Mouse (Mus musculus) neural tube, embryonic 13.5 days (tissue): ENCODE data around the gene Olfr974. TPM values are rescaled to one million over a fixed set of nuclear protein-coding genes. Genes with fewer than 3 reads are reported as not detected.
"Not testable (repeated sequence)": the region's sequence is repeated elsewhere in the genome, so short reads cannot be mapped to it uniquely, and the experiment has no call there.

Experiments
- ATAC-seq: fragments of 200-750 bp; cut with Nextera tagmentation; 2 replicates; pipeline ENCODE4 v1.8.0; 2017; ENCODE audit warnings: low read depth, mild to moderate bottlenecking, moderate TSS enrichment, moderate library complexity
- H3K27ac ChIP-seq: fragments of 300-500 bp; sonication (generic); replicated peaks from 2 replicates; pipeline ENCODE4 v1.5.1; 2015; ENCODE audit warnings: moderate library complexity, mild to moderate bottlenecking, inconsistent platforms
- H3K27me3 ChIP-seq: fragments of 300-500 bp; sonication (generic); 2 replicates; pipeline ENCODE4 v1.6.1; 2015; ENCODE audit warnings: mild to moderate bottlenecking, inconsistent platforms
- H3K36me3 ChIP-seq: fragments of 300-500 bp; sonication (generic); 2 replicates; pipeline ENCODE4 v1.6.1; 2015; ENCODE audit warnings: mild to moderate bottlenecking, inconsistent platforms
- H3K4me1 ChIP-seq: fragments of 300-500 bp; sonication (generic); replicated peaks from 2 replicates; pipeline ENCODE4 v1.6.1; 2015; ENCODE audit warnings: inconsistent platforms
- H3K4me2 ChIP-seq: fragments of 300-500 bp; sonication (generic); 2 replicates; pipeline ENCODE4 v1.6.1; 2015; ENCODE audit warnings: inconsistent platforms, mild to moderate bottlenecking, moderate library complexity
- H3K4me3 ChIP-seq: fragments of 300-500 bp; sonication (generic); 2 replicates; pipeline ENCODE4 v1.5.1; 2015; ENCODE audit warnings: mild to moderate bottlenecking, inconsistent platforms
- H3K9ac ChIP-seq: fragments of 300-500 bp; sonication (generic); 2 replicates; pipeline ENCODE4 v1.6.1; 2015; ENCODE audit warnings: moderate library complexity, mild to moderate bottlenecking, inconsistent platforms
- H3K9me3 ChIP-seq: fragments of 300-500 bp; sonication (generic); 2 replicates; pipeline ENCODE4 v1.6.1; 2016; ENCODE audit warnings: inconsistent platforms
- whole genome bisulfite sequencing: fragments of 180-500 bp; shearing (Covaris S2); methylation state at CpG from one replicate; pipeline ENCODE4 v1.1.7; 2015; 5-methylcytosine and 5-hydroxymethylcytosine counted together
- polyA plus RNA-seq: library from polyadenylated mRNA; unstranded; fragments of >200 nt; fragmentation: Nextera tagmentation; extraction: Ambion mirVana; gene quantifications from 2 replicates; pipeline ENCODE4 v1.2.1, GENCODE M21; 2015

Olfr974 gene
- polyA plus RNA-seq, result not detected in 2 replicates

DNA sequence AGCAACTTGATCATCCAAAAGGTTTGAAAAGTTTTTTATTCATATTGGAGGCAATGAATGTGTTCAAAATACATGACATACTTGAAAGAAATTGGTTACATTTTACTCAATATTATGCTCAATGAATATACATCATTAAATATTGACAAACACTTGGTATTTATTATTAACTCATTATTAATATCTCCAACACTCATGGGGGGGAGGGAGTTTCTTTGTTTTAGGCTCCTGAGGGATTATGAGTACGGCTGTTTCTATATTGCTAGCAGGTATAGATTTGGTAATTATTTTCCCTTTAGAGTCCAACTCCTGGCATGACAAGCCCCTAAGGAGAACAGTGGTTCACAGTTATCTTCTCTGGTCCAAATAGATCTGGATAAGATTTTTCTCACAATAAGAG is at the start of gene Olfr974:
TSS of gene Olfr974 (plus strand) at position 301 of the 400 bp plus-strand sequence.
- H3K27ac ChIP-seq, result no peak within 1 kb of the TSS
- H3K27me3 ChIP-seq, result no peaks in the 10 kb centered on the region
- no peak within 1 kb of the TSS for H3K4me2 ChIP-seq
- no peak within 1 kb of the TSS for H3K9ac ChIP-seq
- H3K9me3 ChIP-seq, result 0 out of 2 replicates have a peak, but pooled peaks cover 7% of the 10 kb centered on the region
- H3K4me3 ChIP-seq, result no peak within 1 kb of the TSS
- no peaks in the 10 kb centered on the region for H3K36me3 ChIP-seq
- ATAC-seq, result no peak
- no peaks in the 10 kb centered on the region for H3K4me1 ChIP-seq
- WGBS, result 85% methylated on average over 1 of the region's 1 CpGs

DNA sequence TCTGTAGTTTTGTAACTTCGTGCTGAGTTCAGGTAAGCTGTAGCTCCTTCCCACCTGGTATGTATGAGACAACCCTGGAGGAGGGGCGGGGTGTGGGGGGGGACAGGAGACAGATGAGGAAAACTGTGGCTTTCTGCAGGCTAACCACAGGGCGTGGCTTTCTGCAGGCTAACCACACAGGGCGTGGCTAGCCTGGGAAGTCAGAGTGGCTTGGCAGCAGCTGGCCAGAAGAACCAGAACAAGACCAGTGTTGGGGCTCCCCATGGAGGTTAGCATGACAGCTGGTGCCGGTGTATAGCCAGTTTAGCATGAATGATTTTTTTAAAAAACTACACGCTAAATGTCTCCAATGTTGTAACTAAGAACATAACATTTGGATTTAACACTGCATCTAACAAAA is 32.2 kb upstream of the Olfr974 start:
- ATAC-seq, result no peak
- 87% methylated on average over 6 of the region's 6 CpGs for WGBS
- Histone ChIP-seq H3K4me1 (no peaks in the 10 kb centered on the region), H3K9ac (no peak overlapping the region), H3K36me3 (no peaks in the 10 kb centered on the region), H3K27me3 (no peaks in the 10 kb centered on the region), H3K4me2 (no peak overlapping the region), H3K9me3 (no peaks in the 10 kb centered on the region), H3K27ac (no peak overlapping the region), H3K4me3 (no peak overlapping the region)

DNA sequence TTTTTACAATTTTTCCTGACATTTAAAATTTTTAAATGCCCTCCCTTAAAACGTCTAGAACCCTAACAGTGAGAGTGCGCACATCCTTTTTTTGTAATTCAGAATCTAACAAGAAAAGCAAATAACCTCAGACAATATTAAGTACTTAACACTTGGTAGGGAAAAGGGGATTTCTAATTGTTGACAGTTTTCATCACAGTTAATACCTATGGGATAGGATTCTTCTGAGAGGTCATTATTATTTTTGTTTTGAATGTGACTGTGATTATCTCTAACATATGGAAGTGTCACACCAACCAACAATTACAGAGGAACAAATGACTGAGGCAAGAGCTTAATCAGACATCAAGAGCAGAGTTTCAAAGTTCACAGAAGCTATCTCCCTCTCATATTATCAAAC is 30.3 kb upstream of the Olfr974 start, which contains the start of gene Olfr229:
TSS of gene Olfr229 (plus strand) at position 301 of the 400 bp plus-strand sequence.
- no peak within 1 kb of the TSS for H3K4me2 ChIP-seq
- no peak within 1 kb of the TSS for H3K4me3 ChIP-seq
- no peak for ATAC-seq
- 72% methylated on average over 2 of the region's 2 CpGs for WGBS
- no peaks in the 10 kb centered on the region for H3K9me3 ChIP-seq
- H3K36me3 ChIP-seq, result no peaks in the 10 kb centered on the region
- no peaks in the 10 kb centered on the region for H3K4me1 ChIP-seq
- no peak within 1 kb of the TSS for H3K9ac ChIP-seq
- no peaks in the 10 kb centered on the region for H3K27me3 ChIP-seq
- no peak within 1 kb of the TSS for H3K27ac ChIP-seq

DNA sequence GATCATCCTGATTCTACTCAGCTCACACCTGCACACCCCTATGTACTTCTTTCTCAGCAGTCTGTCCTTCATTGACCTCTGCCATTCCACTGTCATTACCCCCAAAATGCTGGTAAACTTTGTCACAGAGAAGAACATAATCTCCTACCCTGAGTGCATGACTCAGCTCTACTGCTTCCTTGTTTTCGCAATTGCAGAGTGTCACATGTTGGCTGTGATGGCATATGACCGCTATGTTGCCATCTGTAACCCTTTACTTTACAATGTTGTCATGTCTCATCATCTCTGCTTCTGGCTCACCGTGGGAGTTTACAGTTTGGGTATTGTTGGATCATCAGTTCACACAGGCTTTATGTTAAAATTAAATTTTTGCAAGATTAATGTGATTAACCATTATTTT is 27.4 kb upstream of the Olfr974 start:
- no peak for ATAC-seq
- Histone ChIP-seq H3K9me3 (no peaks in the 10 kb centered on the region), H3K4me3 (no peak overlapping the region), H3K9ac (no peak overlapping the region), H3K4me1 (no peaks in the 10 kb centered on the region), H3K27ac (no peak overlapping the region), H3K27me3 (no peaks in the 10 kb centered on the region), H3K36me3 (no peaks in the 10 kb centered on the region), H3K4me2 (no peak overlapping the region)
- WGBS, result 89% methylated on average over 3 of the region's 3 CpGs

DNA sequence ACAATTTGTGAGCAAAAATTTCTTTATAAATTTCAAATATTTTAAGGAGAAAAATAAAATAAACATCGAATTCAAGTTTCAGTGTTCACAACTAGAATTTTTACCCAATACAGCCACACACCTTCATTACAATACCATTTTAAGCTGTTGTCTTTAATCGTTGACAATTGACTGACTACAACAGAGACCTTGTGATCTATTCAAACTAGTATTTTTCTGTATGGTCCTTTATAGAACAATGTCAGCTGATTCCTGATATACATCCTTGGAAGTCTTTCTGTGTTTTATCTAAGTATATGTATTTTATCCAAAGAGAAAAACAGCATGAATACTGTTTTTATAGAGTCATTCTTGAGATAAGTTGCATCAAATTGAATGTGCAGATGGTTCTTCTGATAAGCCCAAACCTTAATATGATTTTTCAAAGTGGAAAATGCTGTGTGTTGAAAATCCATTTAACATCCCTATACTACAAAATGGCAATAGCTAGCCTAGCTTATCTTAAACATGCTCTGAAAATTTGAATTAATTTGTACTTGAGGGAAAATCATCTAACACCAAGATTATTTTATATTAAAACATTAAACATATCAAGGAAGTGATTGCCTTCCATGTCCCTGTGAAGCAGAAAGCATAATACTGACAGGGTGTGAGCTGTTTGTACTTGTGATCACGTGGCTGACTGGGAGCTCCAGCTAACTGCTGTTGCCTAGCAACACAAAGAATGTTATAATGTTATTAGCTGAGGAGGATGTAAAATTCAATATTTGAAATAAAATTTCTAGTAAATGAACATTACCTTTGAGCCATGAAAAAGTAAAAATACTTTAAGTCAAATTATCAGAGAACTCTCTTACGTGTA is 9.1 kb upstream of the Olfr974 start:
- no CpG with 5 or more reads among the region's 4 CpGs for WGBS
- H3K36me3 ChIP-seq, H3K27ac ChIP-seq, H3K4me3 ChIP-seq, H3K27me3 ChIP-seq, H3K4me2 ChIP-seq, H3K4me1 ChIP-seq, H3K9me3 ChIP-seq, H3K9ac ChIP-seq: not testable (repeated sequence)
- ATAC-seq, result peak; percentile 77; the same call in 1 of the 2 replicates

DNA sequence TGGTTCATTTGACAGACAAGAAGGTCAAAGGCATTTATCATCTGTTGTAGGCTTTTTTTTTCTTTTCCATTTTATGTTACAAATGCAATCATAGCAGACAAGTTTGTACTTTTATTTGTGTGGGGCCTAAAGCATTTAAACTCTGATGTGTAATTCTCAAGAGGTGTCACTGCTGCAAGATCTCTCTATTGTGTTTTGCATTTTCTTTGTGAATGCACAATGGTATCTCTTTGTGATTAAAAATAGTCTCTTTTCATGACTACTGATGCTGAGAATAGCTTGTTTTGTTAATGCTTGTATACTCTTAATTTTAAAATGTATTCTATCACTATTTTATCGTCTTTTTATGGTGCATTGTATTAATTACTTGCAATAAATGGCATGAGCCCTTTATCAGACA is 8.5 kb upstream of the Olfr974 start:
- H3K4me1 ChIP-seq, H3K4me3 ChIP-seq, H3K4me2 ChIP-seq, H3K27ac ChIP-seq, H3K9me3 ChIP-seq, ATAC-seq, H3K36me3 ChIP-seq, H3K9ac ChIP-seq, H3K27me3 ChIP-seq: not testable (repeated sequence)
- 51% methylated on average over 1 of the region's 1 CpGs for WGBS

DNA sequence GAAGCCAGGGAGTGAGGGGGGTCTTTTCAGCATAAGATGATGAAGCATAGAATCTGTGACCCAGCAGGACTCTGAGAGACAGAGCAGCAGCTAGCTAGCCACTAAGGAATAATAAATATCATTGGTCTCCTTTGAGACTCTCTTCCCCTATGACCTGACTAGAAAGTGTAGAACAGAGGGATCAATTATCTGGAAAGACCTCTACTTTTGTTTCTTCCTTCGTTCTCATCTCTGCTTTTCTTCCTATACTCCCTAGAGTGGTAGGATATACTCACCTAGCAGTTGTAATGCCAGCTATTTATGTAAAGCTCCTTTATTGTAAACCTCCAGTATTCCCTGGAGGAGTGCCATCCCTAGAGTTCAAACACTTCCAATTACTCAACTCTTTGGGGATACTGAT is 14.6 kb downstream of the Olfr974 start, which contains the start of gene Olfr975:
TSS of gene Olfr975 (minus strand) at position 101 of the 400 bp plus-strand sequence.
- no peaks in the 10 kb centered on the region for H3K27me3 ChIP-seq
- no peaks in the 10 kb centered on the region for H3K36me3 ChIP-seq
- no peak for ATAC-seq
- no peak within 1 kb of the TSS for H3K9ac ChIP-seq
- WGBS, result 63% methylated on average over 1 of the region's 1 CpGs
- no peak within 1 kb of the TSS for H3K4me2 ChIP-seq
- no peak within 1 kb of the TSS for H3K27ac ChIP-seq
- no peaks in the 10 kb centered on the region for H3K4me1 ChIP-seq
- H3K4me3 ChIP-seq, result no peak within 1 kb of the TSS
- H3K9me3 ChIP-seq, result no peaks in the 10 kb centered on the region

DNA sequence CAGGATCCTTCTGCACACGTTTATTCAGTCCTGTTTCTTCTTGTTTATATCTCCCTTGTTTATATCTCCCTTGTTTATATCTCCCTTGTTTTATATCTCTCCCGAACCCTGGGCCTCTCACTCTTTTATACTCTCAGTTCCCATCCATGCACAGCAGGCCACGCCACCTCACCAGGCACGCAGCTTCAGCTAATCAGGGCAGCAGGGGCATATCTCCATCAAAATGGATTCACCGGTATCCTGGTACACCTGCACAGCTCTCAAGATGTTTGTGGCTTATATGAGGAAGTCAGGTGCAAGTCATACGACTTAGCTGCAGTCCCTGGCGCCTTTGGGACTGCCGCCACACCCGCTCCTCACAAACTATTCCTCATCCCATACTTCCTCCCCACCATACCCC is 23.7 kb downstream of the Olfr974 start, which contains the start of gene Olfr976:
TSS of gene Olfr976 (minus strand) at position 101 of the 400 bp plus-strand sequence.
- not testable (repeated sequence) for ATAC-seq, H3K4me3 ChIP-seq, H3K4me1 ChIP-seq, H3K9ac ChIP-seq, H3K27me3 ChIP-seq, H3K4me2 ChIP-seq, H3K27ac ChIP-seq, H3K36me3 ChIP-seq, H3K9me3 ChIP-seq
- WGBS, result 81% methylated on average over 6 of the region's 9 CpGs

DNA sequence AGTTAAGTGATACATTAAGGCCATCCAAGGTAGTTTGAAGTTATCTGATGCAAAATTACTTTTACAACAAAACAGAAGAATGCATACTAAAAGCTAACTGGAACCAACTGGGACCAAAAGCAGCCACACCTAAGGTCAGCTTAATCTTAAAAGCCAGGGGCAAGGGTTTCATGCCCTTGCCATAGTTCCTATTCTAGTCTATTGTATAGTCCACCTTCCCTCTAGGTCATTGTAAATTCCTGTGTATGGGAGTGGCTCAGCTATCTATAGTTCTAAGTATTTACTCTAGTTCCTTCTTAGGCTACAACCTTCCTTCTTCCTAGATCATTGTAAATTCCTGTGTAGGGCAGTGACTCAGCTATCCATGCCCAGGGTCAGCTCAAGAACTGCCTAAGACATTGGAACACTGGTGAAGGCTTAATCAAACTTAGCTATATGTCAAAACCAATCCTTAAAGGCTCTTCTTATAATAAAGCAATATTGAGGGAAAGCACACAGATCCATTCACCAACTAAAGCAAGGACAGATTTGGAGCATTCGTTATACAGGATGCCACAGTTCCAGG is 39.4 kb downstream of the Olfr974 start:
- WGBS, result 91% methylated on average over 1 of the region's 1 CpGs
- ATAC-seq, result not testable (repeated sequence)

DNA sequence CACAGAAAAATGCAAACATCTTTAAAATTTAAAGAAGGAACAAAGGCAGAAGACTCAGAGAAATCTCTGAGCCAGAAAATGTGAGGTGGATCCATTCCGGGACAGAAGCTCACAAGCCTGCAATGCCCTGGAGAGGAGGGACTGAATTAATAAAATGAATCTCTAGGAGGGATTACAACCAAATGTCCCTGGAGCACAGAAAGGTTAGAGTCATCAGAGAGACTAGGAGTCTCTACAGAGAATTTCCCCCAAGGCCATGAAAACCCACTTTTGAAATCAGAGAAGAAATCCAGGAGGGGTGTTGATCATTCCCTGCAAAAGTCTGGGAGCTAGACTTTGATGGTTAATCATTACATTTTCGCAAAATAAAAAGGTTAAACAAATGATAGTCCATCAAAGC is 54.5 kb downstream of the Olfr974 start, which contains the start of gene Olfr978:
TSS of gene Olfr978 (plus strand) at position 301 of the 400 bp plus-strand sequence.
- H3K9ac ChIP-seq, result no peak within 1 kb of the TSS
- ATAC-seq, result no peak
- no peaks in the 10 kb centered on the region for H3K4me1 ChIP-seq
- H3K27ac ChIP-seq, result no peak within 1 kb of the TSS
- H3K27me3 ChIP-seq, result no peaks in the 10 kb centered on the region
- H3K4me3 ChIP-seq, result no peak within 1 kb of the TSS
- H3K36me3 ChIP-seq, result no peaks in the 10 kb centered on the region
- H3K9me3 ChIP-seq, result no peaks in the 10 kb centered on the region
- H3K4me2 ChIP-seq, result no peak within 1 kb of the TSS
- WGBS, result 91% methylated on average over 2 of the region's 2 CpGs

More for the DNA sequence above, 39.4 kb downstream of the Olfr974 start:
- not testable (repeated sequence) for H3K4me2 ChIP-seq, H3K36me3 ChIP-seq, H3K4me1 ChIP-seq, H3K27me3 ChIP-seq, H3K9ac ChIP-seq, H3K4me3 ChIP-seq, H3K27ac ChIP-seq, H3K9me3 ChIP-seq
